Mouse (Mus musculus) midbrain, embryonic 12.5 days (tissue): ENCODE measurements at regions not wholly inside any gene's neighbourhood (a gene's known extent, or its start where the extent isn't known, plus 50 kb on each side); places are given as distances from the start of the nearest gene placed in this dataset.

ENCODE experiments used
- ATAC-seq: fragments of 200-750 bp; cut with Nextera tagmentation; 2 replicates; pipeline ENCODE4 v1.8.0; 2017; ENCODE audit warnings: low read depth, moderate TSS enrichment, moderate library complexity; ENCODE audit not compliant: low FRiP score
- H3K27ac ChIP-seq: fragments of 300-500 bp; sonication (generic); replicated peaks from 2 replicates; pipeline ENCODE4 v1.5.1; 2016; ENCODE audit warnings: mild to moderate bottlenecking
- H3K27me3 ChIP-seq: fragments of 300-500 bp; sonication (generic); 2 replicates; pipeline ENCODE4 v1.6.1; 2016; ENCODE audit warnings: mild to moderate bottlenecking
- H3K36me3 ChIP-seq: fragments of 300-500 bp; sonication (generic); 2 replicates; pipeline ENCODE4 v1.6.1; 2016
- H3K4me1 ChIP-seq: fragments of 300-500 bp; sonication (generic); 2 replicates; pipeline ENCODE4 v1.6.1; 2016
- H3K4me2 ChIP-seq: fragments of 300-500 bp; sonication (generic); replicated peaks from 2 replicates; pipeline ENCODE4 v1.6.1; 2016; ENCODE audit warnings: mild to moderate bottlenecking, moderate library complexity
- H3K4me3 ChIP-seq: fragments of 300-500 bp; sonication (generic); 2 replicates; pipeline ENCODE4 v1.5.1; 2016; ENCODE audit warnings: mild to moderate bottlenecking
- H3K9ac ChIP-seq: fragments of 300-500 bp; sonication (generic); replicated peaks from 2 replicates; pipeline ENCODE4 v1.6.1; 2016; ENCODE audit warnings: mild to moderate bottlenecking, moderate library complexity
- H3K9me3 ChIP-seq: fragments of 300-500 bp; sonication (generic); 2 replicates; pipeline ENCODE4 v1.6.1; 2016; ENCODE audit warnings: mild to moderate bottlenecking
- WGBS: fragments of 180-500 bp; shearing (Covaris S2); methylation state at CpG from one replicate; pipeline ENCODE4 v1.1.7; 2016; 5-methylcytosine and 5-hydroxymethylcytosine counted together

- H3K4me3 ChIP-seq, result no peak overlapping the region
- H3K4me2 ChIP-seq, result no peak overlapping the region
- no peaks in the 10 kb centered on the region for H3K9me3 ChIP-seq
- H3K27ac ChIP-seq, result no peak overlapping the region
- H3K9ac ChIP-seq, result no peak overlapping the region
- H3K4me1 ChIP-seq, result peaks cover 6% of the 10 kb centered on the region
- H3K27me3 ChIP-seq, result no peaks in the 10 kb centered on the region
- WGBS, result 73% methylated on average over 5 of the region's 5 CpGs
- no peak for ATAC-seq
- no peaks in the 10 kb centered on the region for H3K36me3 ChIP-seq
Measured at GRCm38 (mm10) chr1:151045334-151045733, 52.1 kb upstream of the Hmcn1 start.

GRCm38 (mm10) chr1:151046626-151047025 lies 53.4 kb upstream of the Hmcn1 start:
- no peak for ATAC-seq
- Histone ChIP-seq H3K9ac (no peak overlapping the region), H3K4me3 (no peak overlapping the region), H3K4me1 (peaks cover 6% of the 10 kb centered on the region), H3K36me3 (no peaks in the 10 kb centered on the region), H3K27ac (no peak overlapping the region), H3K4me2 (no peak overlapping the region), H3K9me3 (no peaks in the 10 kb centered on the region), H3K27me3 (no peaks in the 10 kb centered on the region)
- WGBS, result 5% methylated on average over 7 of the region's 7 CpGs

GRCm38 (mm10) chr1:151049726-151050506 lies 56.7 kb upstream of the Hmcn1 start:
- Histone ChIP-seq H3K4me1 (peaks cover 6% of the 10 kb centered on the region), H3K9me3 (no peaks in the 10 kb centered on the region), H3K9ac (no peak overlapping the region), H3K4me3 (no peak overlapping the region), H3K36me3 (no peaks in the 10 kb centered on the region), H3K27me3 (no peaks in the 10 kb centered on the region), H3K27ac (no peak overlapping the region), H3K4me2 (no peak overlapping the region)
- 88% methylated on average over 19 of the region's 19 CpGs for WGBS
- ATAC-seq, result no peak

- H3K27me3 ChIP-seq, result no peaks in the 10 kb centered on the region
- no peak for ATAC-seq
Measured at GRCm38 (mm10) chr1:151050507-151050816, 57.2 kb upstream of the Hmcn1 start.

GRCm38 (mm10) chr1:151053268-151053667 lies 60.0 kb upstream of the Hmcn1 start:
- Histone ChIP-seq H3K9me3 (no peaks in the 10 kb centered on the region), H3K27ac (no peak overlapping the region), H3K4me1 (no peaks in the 10 kb centered on the region), H3K4me2 (no peak overlapping the region), H3K27me3 (no peaks in the 10 kb centered on the region), H3K9ac (no peak overlapping the region), H3K36me3 (no peaks in the 10 kb centered on the region), H3K4me3 (no peak overlapping the region)
- no peak for ATAC-seq
- WGBS, result 53% methylated on average over 5 of the region's 5 CpGs

More at GRCm38 (mm10) chr1:151050507-151050816, 57.2 kb upstream of the Hmcn1 start:
- WGBS, result 92% methylated on average over 3 of the region's 3 CpGs
- Histone ChIP-seq H3K4me3 (no peak overlapping the region), H3K27ac (no peak overlapping the region), H3K9ac (no peak overlapping the region), H3K4me2 (no peak overlapping the region), H3K36me3 (no peaks in the 10 kb centered on the region), H3K4me1 (peaks cover 6% of the 10 kb centered on the region), H3K9me3 (no peaks in the 10 kb centered on the region)

GRCm38 (mm10) chr1:151055396-151055795 lies 62.2 kb upstream of the Hmcn1 start:
- no peak overlapping the region for H3K4me2 ChIP-seq
- WGBS, result 90% methylated on average over 6 of the region's 6 CpGs
- H3K9ac ChIP-seq, result no peak overlapping the region
- ATAC-seq, result no peak
- H3K4me1 ChIP-seq, result no peaks in the 10 kb centered on the region
- H3K9me3 ChIP-seq, result no peaks in the 10 kb centered on the region
- no peak overlapping the region for H3K4me3 ChIP-seq
- H3K27ac ChIP-seq, result no peak overlapping the region
- no peaks in the 10 kb centered on the region for H3K36me3 ChIP-seq
- no peaks in the 10 kb centered on the region for H3K27me3 ChIP-seq

- ATAC-seq, result no peak
- Histone ChIP-seq H3K27ac (no peak overlapping the region), H3K9ac (no peak overlapping the region), H3K36me3 (no peaks in the 10 kb centered on the region), H3K27me3 (no peaks in the 10 kb centered on the region), H3K4me2 (no peak overlapping the region), H3K4me3 (no peak overlapping the region), H3K9me3 (no peaks in the 10 kb centered on the region), H3K4me1 (peaks cover 5% of the 10 kb centered on the region; the same call in 1 of the 2 replicates)
- WGBS, result 88% methylated on average over 4 of the region's 4 CpGs
Measured at GRCm38 (mm10) chr1:151059546-151060136, 66.4 kb upstream of the Hmcn1 start.

- Histone ChIP-seq H3K9ac (no peak overlapping the region), H3K9me3 (no peaks in the 10 kb centered on the region), H3K4me1 (peaks cover 5% of the 10 kb centered on the region; the same call in 1 of the 2 replicates), H3K4me3 (no peak overlapping the region), H3K27me3 (no peaks in the 10 kb centered on the region), H3K27ac (no peak overlapping the region), H3K36me3 (no peaks in the 10 kb centered on the region), H3K4me2 (no peak overlapping the region)
- WGBS, result 73% methylated on average over 9 of the region's 9 CpGs
- no peak for ATAC-seq
Measured at GRCm38 (mm10) chr1:151065090-151065567, 71.9 kb upstream of the Hmcn1 start.

- ATAC-seq, result no peak
- no peaks in the 10 kb centered on the region for H3K36me3 ChIP-seq
- no peak overlapping the region for H3K27ac ChIP-seq
- H3K27me3 ChIP-seq, result no peaks in the 10 kb centered on the region
- WGBS, result 62% methylated on average over 15 of the region's 15 CpGs
- peaks cover 5% of the 10 kb centered on the region; the same call in 1 of the 2 replicates for H3K4me1 ChIP-seq
- H3K4me3 ChIP-seq, result no peak overlapping the region
- H3K9ac ChIP-seq, result no peak overlapping the region
- H3K9me3 ChIP-seq, result no peaks in the 10 kb centered on the region
- no peak overlapping the region for H3K4me2 ChIP-seq
Measured at GRCm38 (mm10) chr1:151066379-151067128, 73.3 kb upstream of the Hmcn1 start.

- WGBS, result 89% methylated on average over 16 of the region's 16 CpGs
- no peak for ATAC-seq
Measured at GRCm38 (mm10) chr1:151074508-151075314, 81.5 kb upstream of the Hmcn1 start.

GRCm38 (mm10) chr1:151075541-151075940 lies 82.3 kb upstream of the Hmcn1 start:
- ATAC-seq, result no peak
- H3K4me3 ChIP-seq, result no peak overlapping the region
- WGBS, result 91% methylated on average over 6 of the region's 6 CpGs

More at GRCm38 (mm10) chr1:151074508-151075314, 81.5 kb upstream of the Hmcn1 start:
- Histone ChIP-seq H3K27me3 (no peaks in the 10 kb centered on the region), H3K36me3 (no peaks in the 10 kb centered on the region), H3K9me3 (no peaks in the 10 kb centered on the region), H3K4me1 (no peaks in the 10 kb centered on the region), H3K4me2 (no peak overlapping the region), H3K9ac (no peak overlapping the region), H3K4me3 (no peak overlapping the region), H3K27ac (no peak overlapping the region)

More at GRCm38 (mm10) chr1:151075541-151075940, 82.3 kb upstream of the Hmcn1 start:
- Histone ChIP-seq H3K4me2 (no peak overlapping the region), H3K9ac (no peak overlapping the region), H3K27me3 (no peaks in the 10 kb centered on the region), H3K36me3 (no peaks in the 10 kb centered on the region), H3K9me3 (no peaks in the 10 kb centered on the region), H3K27ac (no peak overlapping the region), H3K4me1 (no peaks in the 10 kb centered on the region)
